Mouse (Mus musculus) embryonic facial prominence, embryonic 15.5 days (tissue): Measurements from ENCODE around the gene Hist1h2ag. TPM values are rescaled to one million over a fixed set of nuclear protein-coding genes. Genes with fewer than 3 reads are reported as not detected.
"Not testable (repeated sequence)": the region's sequence is repeated elsewhere in the genome, so short reads cannot be mapped to it uniquely, and the experiment has no call there.

ENCODE experiments used
- ATAC-seq: fragments of 200-750 bp; cut with Nextera tagmentation; 2 replicates; pipeline ENCODE4 v1.8.0; 2017; ENCODE audit warnings: low read depth, moderate TSS enrichment; ENCODE audit not compliant: insufficient number of reproducible peaks, low FRiP score, low TSS enrichment
- H3K27ac ChIP-seq: fragments of 300-500 bp; sonication (generic); replicated peaks from 2 replicates; pipeline ENCODE4 v1.5.1; 2015; ENCODE audit warnings: mild to moderate bottlenecking, inconsistent platforms
- H3K27me3 ChIP-seq: fragments of 300-500 bp; sonication (generic); 2 replicates; pipeline ENCODE4 v1.6.1; 2015; ENCODE audit warnings: inconsistent platforms
- H3K36me3 ChIP-seq: fragments of 300-500 bp; sonication (generic); 2 replicates; pipeline ENCODE4 v1.6.1; 2015; ENCODE audit warnings: mild to moderate bottlenecking, inconsistent platforms
- H3K4me1 ChIP-seq: fragments of 300-500 bp; sonication (generic); 2 replicates; pipeline ENCODE4 v1.6.1; 2015; ENCODE audit warnings: inconsistent platforms
- H3K4me2 ChIP-seq: fragments of 300-500 bp; sonication (generic); replicated peaks from 2 replicates; pipeline ENCODE4 v1.6.1; 2015; ENCODE audit warnings: mild to moderate bottlenecking, inconsistent platforms
- H3K4me3 ChIP-seq: fragments of 300-500 bp; sonication (generic); replicated peaks from 2 replicates; pipeline ENCODE4 v1.5.1; 2015; ENCODE audit warnings: mild to moderate bottlenecking, inconsistent platforms
- H3K9ac ChIP-seq: fragments of 300-500 bp; sonication (generic); 2 replicates; pipeline ENCODE4 v1.6.1; 2015; ENCODE audit warnings: inconsistent platforms
- H3K9me3 ChIP-seq: fragments of 300-500 bp; sonication (generic); replicated peaks from 2 replicates; pipeline ENCODE4 v1.6.1; 2016; ENCODE audit warnings: inconsistent platforms
- WGBS: fragments of 180-500 bp; shearing (Covaris S2); methylation state at CpG from one replicate; pipeline ENCODE4 v1.1.7; 2015; 5-methylcytosine and 5-hydroxymethylcytosine counted together
- polyA plus RNA-seq: library from polyadenylated mRNA; unstranded; fragments of >200 nt; fragmentation: Nextera tagmentation; extraction: Ambion mirVana; gene quantifications from 2 replicates; pipeline ENCODE4 v1.2.1, GENCODE M21; 2015

The Hist1h2ag gene
- polyA plus RNA-seq, result 33.6 and 33.8 TPM in 2 replicates

DNA sequence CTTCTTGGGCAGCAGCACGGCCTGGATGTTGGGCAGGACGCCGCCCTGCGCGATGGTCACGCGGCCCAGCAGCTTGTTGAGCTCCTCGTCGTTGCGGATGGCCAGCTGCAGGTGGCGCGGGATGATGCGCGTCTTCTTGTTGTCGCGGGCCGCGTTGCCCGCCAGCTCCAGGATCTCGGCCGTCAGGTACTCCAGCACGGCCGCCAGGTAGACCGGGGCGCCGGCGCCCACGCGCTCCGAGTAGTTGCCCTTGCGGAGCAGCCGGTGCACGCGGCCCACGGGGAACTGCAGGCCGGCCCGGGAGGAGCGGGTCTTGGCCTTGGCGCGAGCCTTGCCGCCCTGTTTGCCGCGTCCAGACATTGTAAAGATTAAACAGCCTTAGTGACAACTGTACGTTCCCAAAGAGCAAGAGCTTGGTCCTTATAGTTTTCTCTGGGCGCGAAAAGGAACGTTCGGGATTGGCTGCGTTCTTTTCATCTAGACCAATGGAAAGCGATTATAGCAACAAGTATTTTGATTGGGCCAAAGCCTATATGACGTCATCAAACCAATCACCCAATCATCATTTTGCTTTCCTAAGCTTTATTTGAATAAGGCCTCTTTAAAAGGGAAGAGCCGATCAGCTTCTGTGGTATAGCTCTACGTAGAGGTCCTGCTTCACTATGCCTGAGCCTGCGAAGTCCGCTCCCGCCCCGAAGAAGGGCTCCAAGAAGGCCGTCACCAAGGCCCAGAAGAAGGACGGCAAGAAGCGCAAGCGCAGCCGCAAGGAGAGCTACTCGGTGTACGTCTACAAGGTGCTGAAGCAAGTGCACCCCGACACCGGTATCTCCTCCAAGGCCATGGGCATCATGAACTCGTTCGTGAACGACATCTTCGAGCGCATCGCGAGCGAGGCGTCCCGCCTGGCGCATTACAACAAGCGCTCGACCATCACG lies at the start of gene Hist1h2ag, which contains the start of gene Hist1h2bj:
Hist1h2ag (minus strand) TSS at position 377 of the 935 bp plus-strand sequence.
Hist1h2bj (plus strand) TSS at position 647 of the 935 bp plus-strand sequence.
- peak; percentile 90 for ATAC-seq
- not testable (repeated sequence) for H3K9me3 ChIP-seq, H3K27me3 ChIP-seq, H3K36me3 ChIP-seq
- Histone ChIP-seq H3K4me1 (peaks cover 19% of the 10 kb centered on the region), H3K4me2 (peak within 1 kb of the TSS; percentile 60), H3K9ac (peak within 1 kb of the TSS; percentile 31; the same call in 1 of the 2 replicates), H3K27ac (peak within 1 kb of the TSS; percentile 94), H3K4me3 (peak within 1 kb of the TSS; percentile 39)
- WGBS, result under 1% methylated on average over 42 of the region's 80 CpGs

DNA sequence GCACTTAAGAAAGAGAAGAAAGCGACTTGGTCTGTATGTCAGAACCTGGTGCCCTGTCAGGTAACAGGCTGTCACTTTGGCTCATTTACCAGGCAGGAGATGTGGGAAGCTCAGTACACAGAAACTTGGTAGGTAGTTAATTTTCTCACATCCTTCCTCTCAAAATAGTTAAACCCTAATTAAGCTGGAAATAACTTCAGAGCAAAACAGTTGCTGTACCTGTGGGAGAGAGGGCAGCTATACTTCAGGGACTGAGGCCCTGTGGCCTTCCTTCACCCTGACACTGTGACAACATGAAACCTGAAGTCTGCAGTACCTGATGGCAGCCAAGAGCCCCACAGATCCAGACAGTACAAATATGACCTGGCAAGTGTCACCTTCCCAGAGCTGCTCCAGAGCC lies 41.4 kb upstream of the Hist1h2ag start, which contains the start of gene Vmn1r188:
Vmn1r188 (plus strand) TSS at position 301 of the 400 bp plus-strand sequence.
- not testable (repeated sequence) for H3K9me3 ChIP-seq, H3K27me3 ChIP-seq, H3K9ac ChIP-seq, H3K4me1 ChIP-seq, H3K27ac ChIP-seq, H3K36me3 ChIP-seq, ATAC-seq, H3K4me3 ChIP-seq, H3K4me2 ChIP-seq
- 76% methylated on average over 1 of the region's 1 CpGs for WGBS

DNA sequence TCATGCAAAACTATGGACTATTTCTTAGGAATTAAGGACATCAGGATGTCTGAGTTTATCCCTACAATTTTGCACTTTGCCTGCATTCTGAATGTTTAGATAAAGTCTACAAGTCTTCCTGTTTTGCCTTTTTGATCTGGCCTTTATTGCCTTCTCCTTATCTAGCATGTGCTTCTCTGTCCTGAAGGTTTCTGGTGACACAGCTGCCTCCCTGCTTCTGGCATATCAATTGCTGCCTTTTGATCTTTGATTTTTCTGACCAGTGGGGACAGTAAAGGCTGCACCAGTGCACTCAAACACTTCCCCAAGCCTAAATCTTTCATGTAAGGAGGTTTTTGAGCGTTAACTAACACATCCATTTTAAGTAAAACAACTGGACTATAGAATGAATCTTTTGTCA lies 20.7 kb upstream of the Hist1h2ag start:
- no peak overlapping the region for H3K4me2 ChIP-seq
- H3K4me3 ChIP-seq, result no peak overlapping the region
- no peak overlapping the region for H3K27ac ChIP-seq
- 59% methylated on average over 1 of the region's 1 CpGs for WGBS
- no peaks in the 10 kb centered on the region for H3K4me1 ChIP-seq
- no peaks in the 10 kb centered on the region for H3K36me3 ChIP-seq
- H3K9me3 ChIP-seq, result no peaks in the 10 kb centered on the region
- H3K27me3 ChIP-seq, result no peaks in the 10 kb centered on the region
- H3K9ac ChIP-seq, result no peak overlapping the region
- no peak for ATAC-seq

DNA sequence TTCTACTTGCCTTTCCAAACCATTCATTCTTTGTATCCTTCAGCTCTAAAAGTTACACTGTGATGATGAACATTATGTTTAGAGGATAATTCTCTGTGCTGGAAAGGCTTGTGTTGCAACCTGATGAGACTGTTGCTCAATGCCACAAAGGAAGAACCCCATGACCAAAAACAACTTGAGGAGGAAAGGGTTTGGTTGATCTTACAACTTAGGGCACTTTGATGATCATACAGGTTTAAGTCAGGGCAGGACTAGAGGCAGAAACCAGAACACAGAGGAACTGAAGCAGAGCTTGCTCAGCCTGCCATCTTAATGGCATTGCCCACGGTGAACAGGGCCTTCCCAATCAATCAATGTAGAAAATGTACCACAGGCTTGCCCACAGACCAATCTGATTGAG lies 18.7 kb upstream of the Hist1h2ag start:
- Histone ChIP-seq H3K4me1 (no peaks in the 10 kb centered on the region), H3K27me3 (no peaks in the 10 kb centered on the region), H3K27ac (no peak overlapping the region), H3K4me3 (no peak overlapping the region), H3K4me2 (no peak overlapping the region), H3K36me3 (no peaks in the 10 kb centered on the region), H3K9me3 (no peaks in the 10 kb centered on the region), H3K9ac (no peak overlapping the region)
- no peak for ATAC-seq
- WGBS, result 70% methylated on average over 1 of the region's 1 CpGs

DNA sequence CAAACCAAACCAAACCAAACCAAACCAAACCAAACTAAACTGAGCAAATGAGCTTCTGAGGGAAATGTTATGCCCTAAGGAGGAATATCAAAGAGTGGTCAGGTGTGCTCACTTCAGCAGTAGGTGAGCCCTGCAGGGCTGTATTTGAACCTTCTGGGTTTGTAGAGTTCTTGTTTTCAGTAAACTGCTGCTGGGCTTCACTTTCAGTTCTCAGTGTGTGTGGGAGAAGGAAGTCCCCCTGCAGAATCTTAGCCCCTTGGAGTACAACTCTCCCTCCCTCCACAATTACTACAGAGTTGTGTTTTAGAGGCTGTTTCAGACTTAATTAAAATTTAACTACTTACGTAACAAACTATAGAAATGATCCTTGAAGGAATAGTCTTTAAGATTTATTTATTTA lies 11.0 kb upstream of the Hist1h2ag start:
- peaks cover 6% of the 10 kb centered on the region; the same call in 1 of the 2 replicates for H3K4me1 ChIP-seq
- H3K27me3 ChIP-seq, result no peaks in the 10 kb centered on the region
- WGBS, result 89% methylated on average over 1 of the region's 1 CpGs
- H3K9me3 ChIP-seq, result no peaks in the 10 kb centered on the region
- no peak overlapping the region for H3K9ac ChIP-seq
- H3K4me3 ChIP-seq, result no peak overlapping the region
- H3K4me2 ChIP-seq, result no peak overlapping the region
- no peaks in the 10 kb centered on the region for H3K36me3 ChIP-seq
- no peak overlapping the region for H3K27ac ChIP-seq
- ATAC-seq, result no peak

DNA sequence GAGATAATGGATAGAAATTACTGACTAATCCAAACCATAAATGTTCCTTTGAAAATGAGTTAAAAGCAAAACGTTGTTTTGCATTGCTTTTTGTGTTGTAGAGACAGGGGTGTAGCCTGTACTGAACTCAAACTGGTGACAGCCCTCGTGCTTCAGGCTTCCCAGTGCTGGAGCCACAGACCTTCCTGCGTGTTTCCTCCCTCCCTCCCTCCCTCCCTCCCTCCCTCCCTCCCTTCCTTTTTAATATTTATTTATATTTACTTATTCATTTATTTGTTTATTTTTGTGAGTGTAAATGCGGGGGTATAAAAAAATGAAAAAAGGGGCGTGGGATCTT lies 8.7 kb upstream of the Hist1h2ag start:
- peak overlapping the region; percentile 92 for H3K27ac ChIP-seq
- H3K27me3 ChIP-seq, result no peaks in the 10 kb centered on the region
- H3K4me3 ChIP-seq, result peak overlapping the region; percentile 57
- H3K4me1 ChIP-seq, result peaks cover 6% of the 10 kb centered on the region; the same call in 1 of the 2 replicates
- H3K9ac ChIP-seq, result peak overlapping the region; percentile 48; the same call in 1 of the 2 replicates
- no peaks in the 10 kb centered on the region for H3K9me3 ChIP-seq
- H3K4me2 ChIP-seq, result peak overlapping the region; percentile 67
- H3K36me3 ChIP-seq, result no peaks in the 10 kb centered on the region
- ATAC-seq, result no peak
- WGBS, result 7% methylated on average over 5 of the region's 5 CpGs

DNA sequence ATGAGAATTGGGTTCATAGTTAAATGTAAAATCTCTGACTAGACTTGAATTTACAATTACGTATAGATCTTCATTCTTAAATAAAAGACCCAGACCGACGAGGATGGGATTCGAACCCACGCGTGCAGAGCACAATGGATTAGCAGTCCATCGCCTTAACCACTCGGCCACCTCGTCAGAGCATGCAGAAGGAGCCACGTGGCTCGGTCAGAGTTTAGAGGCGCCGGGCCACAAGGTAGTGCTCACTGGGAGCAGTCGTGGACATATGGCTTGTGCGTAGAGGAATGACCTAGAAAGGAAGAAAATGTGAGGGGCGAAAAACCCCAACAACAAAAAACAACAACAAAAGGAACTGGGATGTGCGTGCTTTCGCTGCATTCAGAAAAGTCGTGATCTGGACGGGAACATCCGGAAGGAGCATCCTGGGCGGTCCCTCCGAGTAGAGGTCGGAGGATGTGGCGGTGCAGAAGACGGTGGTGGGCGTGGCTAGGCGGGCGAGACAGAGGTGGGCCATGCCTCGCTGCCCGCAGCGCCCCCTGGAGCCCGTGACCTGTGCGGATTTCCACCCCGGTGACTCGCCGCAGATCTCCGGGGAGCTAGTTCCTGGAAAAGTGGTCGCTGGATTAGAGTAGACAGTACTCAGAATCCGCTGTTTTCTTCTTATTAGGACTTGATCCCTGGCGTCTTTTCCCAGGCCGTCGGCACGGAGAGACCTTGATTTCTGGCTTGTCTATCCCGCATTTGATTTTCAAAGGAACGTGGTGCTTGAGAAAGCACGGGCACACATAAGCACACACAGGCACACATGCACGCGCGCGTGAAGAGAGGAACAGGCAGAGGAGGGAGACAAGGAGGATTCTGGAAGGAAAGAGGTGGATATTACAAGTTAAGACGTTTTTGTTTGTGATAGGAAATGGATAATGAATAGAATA lies 8.1 kb upstream of the Hist1h2ag start:
- Histone ChIP-seq H3K4me3 (peak overlapping the region; percentile 57), H3K36me3 (no peaks in the 10 kb centered on the region), H3K27ac (peak overlapping the region; percentile 92), H3K27me3 (no peaks in the 10 kb centered on the region), H3K9ac (peak overlapping the region; percentile 48), H3K4me1 (peaks cover 6% of the 10 kb centered on the region; the same call in 1 of the 2 replicates), H3K9me3 (no peaks in the 10 kb centered on the region), H3K4me2 (peak overlapping the region; percentile 67)
- under 1% methylated on average over 52 of the region's 52 CpGs for WGBS
- peak; percentile 92 for ATAC-seq

DNA sequence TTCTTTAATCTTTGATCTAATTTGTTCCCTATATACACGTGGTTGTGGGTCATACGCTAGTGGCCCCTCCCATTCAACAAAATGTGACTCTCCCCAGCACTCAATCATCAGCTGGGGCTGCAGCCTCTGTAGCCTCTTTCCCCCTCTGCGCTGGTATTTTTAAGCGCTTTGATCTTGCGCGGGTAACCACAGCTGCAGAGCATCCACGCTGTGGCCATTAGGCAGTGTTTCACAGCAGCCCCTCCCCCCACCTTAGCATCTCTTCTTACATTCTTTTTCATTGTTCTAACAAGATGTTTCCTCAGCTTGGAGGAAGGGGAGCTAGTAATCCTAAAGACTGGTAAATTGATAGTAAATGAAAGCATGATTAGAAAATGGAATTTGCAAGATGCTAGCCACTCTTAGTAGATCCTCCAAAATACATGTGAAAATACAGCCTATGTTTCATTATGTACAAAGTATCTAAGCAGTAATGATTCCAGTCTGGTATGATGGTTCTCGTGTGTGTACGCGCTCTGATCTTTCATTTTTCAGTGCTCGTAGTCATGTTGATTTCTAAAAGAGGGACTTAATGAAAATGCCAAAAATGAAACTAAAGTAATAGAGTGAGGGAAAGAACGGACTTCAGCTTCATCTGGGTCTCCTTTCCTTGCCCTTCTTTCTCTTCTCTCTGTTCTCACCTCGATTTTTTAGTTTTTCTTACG lies 7.1 kb upstream of the Hist1h2ag start:
- H3K4me3 ChIP-seq, result peak overlapping the region; percentile 57
- no peak overlapping the region for H3K9ac ChIP-seq
- H3K27me3 ChIP-seq, result no peaks in the 10 kb centered on the region
- no peak for ATAC-seq
- no peaks in the 10 kb centered on the region for H3K9me3 ChIP-seq
- peak overlapping the region; percentile 92 for H3K27ac ChIP-seq
- under 1% methylated on average over 14 of the region's 14 CpGs for WGBS
- H3K4me1 ChIP-seq, result peaks cover 6% of the 10 kb centered on the region; the same call in 1 of the 2 replicates
- H3K36me3 ChIP-seq, result no peaks in the 10 kb centered on the region
- H3K4me2 ChIP-seq, result peak overlapping the region; percentile 67

DNA sequence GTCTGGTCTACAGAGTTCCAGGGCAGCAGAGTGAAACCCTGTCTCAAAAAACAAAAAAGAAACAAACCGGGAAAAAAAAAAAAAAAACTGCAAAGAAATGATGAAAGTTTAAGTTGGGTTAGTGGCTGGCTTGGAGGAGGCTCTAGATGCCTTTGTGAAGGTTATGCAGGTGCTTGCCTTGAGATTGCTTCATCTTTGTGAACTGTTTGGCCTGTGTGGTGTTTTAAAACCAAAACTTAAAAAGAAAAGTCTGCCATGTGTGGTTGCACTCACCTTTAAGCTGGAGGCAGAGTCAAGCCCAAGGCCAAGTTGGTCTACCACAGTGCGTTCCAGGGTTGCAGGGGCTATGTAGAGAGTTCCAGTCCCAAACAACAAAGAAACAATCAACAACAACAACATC lies 6.3 kb upstream of the Hist1h2ag start:
- Histone ChIP-seq H3K4me3 (no peak overlapping the region), H3K27me3 (no peaks in the 10 kb centered on the region), H3K4me2 (no peak overlapping the region), H3K36me3 (no peaks in the 10 kb centered on the region), H3K9ac (no peak overlapping the region), H3K4me1 (peaks cover 6% of the 10 kb centered on the region; the same call in 1 of the 2 replicates), H3K27ac (no peak overlapping the region), H3K9me3 (no peaks in the 10 kb centered on the region)
- WGBS, result 71% methylated on average over 2 of the region's 2 CpGs
- no peak for ATAC-seq

DNA sequence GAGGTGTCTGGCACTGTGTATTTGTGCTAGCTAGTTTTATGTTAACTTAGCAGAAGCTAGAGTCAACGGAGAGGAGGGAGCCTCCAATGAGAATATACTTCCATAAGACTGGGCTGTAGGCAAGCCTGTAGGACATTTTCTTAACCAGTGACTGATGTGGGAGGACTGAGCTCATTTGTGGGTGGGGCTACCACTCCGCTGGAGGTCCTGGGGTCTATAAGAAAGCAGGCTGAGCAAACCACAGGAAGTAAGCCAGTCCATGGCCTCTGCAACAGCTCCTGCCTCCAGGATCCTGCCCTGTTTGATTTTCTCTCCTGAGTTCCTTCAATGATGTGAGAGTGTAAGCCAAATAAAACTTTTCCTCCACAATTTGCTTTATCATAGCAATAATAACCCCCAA lies 2.6 kb upstream of the Hist1h2ag start:
- no peak for ATAC-seq
- 60% methylated on average over 2 of the region's 2 CpGs for WGBS
- Histone ChIP-seq H3K27me3 (no peaks in the 10 kb centered on the region), H3K9ac (no peak overlapping the region), H3K4me1 (peaks cover 16% of the 10 kb centered on the region), H3K4me3 (no peak overlapping the region), H3K4me2 (no peak overlapping the region), H3K36me3 (no peaks in the 10 kb centered on the region), H3K9me3 (no peaks in the 10 kb centered on the region), H3K27ac (no peak overlapping the region)
